Mouse (Mus musculus): ENCODE measurements at regions not wholly inside any gene's neighbourhood (a gene's known extent, or its start where the extent isn't known, plus 50 kb on each side); places are given as distances from the start of the nearest gene placed in this dataset.

DNA sequence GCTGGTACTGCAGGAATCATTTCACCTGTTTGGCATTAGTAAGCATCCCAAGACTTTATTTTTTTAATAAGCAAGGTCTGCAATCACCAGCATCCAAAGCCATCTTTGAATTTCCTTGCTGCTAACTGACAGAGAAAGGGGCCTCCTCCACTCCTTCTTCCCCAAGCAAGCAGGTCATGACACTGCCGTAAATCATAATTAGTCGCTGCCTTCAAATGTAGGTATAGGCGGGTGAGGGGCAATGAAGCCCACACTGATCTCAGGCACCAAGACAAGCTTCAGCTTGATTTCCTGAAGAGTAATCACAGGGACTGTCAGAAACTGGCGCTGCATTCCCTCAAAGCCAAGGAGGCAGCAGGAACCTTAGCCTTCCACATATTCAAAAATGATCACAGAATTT, 73.3 kb upstream of the Ptprt start:
- no peak for DNase-seq (ENCODE audit: low read depth, low spot score)

DNA sequence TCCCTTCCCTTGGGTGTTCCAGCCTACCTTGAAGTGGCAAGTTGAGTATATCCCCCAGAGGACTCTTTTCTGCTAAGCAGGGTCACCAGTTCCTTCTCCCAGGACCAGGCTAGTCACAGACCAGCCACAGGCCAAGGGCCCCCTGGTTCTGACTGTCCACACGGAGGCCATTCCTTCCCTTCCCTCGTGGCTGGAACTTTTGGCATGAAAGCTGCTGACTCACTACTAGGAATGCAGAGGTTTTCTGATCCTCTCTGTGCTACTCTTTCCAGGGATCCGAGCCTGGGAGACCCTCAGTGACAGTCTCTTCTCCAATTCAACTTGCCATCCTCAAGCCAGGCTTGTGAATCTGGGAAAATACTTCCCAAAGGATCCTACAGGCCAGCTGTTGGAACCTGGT, 59.1 kb upstream of the Ptprt start:
- no peak for DNase-seq (ENCODE audit: low read depth, low spot score)

DNA sequence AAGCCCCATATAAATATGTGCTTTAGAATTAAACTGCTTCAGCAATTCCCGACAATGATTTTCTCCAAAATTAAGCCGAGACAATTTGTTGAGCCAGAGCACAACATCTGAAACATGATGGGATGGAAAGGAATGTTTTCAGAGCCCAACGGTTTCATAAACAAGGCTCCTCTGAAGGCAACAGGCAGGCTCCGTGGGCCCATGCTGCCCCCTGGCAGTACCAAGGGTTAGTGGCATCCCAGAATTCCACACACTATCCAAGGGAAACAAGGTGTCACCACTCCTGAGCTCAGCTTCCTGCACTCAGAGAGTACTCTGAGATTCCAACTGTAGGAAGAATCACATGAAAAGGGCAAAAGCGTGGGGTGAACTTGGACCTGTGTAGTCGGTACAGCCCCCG, 57.5 kb upstream of the Ptprt start:
- DNase-seq (ENCODE audit: low read depth, low spot score) = no peak

DNA sequence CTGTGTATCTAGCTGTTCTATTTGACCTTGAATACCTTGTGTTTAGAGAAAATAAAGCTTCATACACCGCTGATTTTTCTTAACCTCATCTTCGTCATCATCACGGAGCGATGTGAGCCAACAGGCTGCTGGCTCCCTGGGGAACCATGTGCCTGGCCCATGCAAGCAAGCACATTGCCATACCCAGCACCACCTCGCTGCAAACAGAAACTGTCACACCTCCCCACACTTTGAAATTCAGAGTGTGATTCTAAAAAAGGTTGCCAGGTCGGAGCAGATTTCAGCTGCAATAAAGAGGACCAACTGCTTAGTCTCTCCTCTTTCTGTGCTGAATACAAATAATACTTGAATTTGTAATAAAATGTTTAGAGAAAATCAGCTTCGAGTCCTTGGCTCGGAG, 54.0 kb upstream of the Ptprt start:
- DNase-seq (ENCODE audit: low read depth, low spot score) = no peak

DNA sequence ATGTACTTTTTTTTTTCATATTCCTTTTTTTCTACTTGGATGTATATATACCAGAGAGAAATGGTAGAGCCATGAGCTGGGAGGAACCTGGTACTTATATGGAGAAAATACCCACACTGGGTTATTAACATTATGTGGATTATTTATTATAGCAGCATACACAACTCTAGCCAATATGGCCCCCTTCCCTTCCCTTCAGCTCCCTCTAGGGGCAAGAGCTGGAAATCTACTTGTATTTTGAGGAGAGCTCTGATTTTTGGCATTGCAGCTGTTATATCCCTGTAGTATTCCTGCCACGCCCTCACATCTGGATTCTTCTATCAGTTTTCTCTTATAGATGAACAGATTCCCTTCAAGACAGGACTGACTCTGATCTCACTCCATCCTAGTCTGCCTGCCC, 52.0 kb upstream of the Ptprt start:
- DNase-seq (ENCODE audit: low read depth, low spot score) = peak; percentile 24

DNA sequence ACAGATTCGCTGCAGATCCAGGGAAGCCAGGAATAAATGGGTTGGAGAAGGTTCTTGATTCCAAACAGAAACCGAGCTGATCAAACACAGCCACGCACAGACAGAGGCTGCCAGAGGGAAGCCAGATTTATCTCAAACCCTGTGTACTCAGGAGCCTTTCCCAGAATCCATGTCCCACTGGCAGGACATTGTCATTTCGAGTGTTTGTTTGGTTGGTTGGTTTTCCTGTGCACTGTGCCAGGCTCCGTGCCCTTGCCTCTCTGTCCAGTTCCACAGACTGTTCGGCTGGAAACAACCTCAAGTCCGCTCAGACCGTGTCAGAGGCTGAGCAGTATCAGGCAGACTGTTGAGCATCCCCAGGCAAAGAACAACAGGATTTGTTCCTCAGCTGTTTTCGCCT, 51.4 kb upstream of the Ptprt start:
- DNase-seq (ENCODE audit: low read depth, low spot score) = no peak
